Mouse (Mus musculus) right cerebral cortex, adult 2 months (tissue): ENCODE measurements around the gene Vrk3.
"Not testable (repeated sequence)": the region's sequence is repeated elsewhere in the genome, so short reads cannot be mapped to it uniquely, and the experiment has no call there.

ENCODE experiments used
- DNase-seq, 2 experiments: peaks; one replicate each; pipeline ENCODE4 v3.0.0; 2021 to 2022; ENCODE audit warnings: low spot score in 2 of 2

Vrk3 gene

DNA sequence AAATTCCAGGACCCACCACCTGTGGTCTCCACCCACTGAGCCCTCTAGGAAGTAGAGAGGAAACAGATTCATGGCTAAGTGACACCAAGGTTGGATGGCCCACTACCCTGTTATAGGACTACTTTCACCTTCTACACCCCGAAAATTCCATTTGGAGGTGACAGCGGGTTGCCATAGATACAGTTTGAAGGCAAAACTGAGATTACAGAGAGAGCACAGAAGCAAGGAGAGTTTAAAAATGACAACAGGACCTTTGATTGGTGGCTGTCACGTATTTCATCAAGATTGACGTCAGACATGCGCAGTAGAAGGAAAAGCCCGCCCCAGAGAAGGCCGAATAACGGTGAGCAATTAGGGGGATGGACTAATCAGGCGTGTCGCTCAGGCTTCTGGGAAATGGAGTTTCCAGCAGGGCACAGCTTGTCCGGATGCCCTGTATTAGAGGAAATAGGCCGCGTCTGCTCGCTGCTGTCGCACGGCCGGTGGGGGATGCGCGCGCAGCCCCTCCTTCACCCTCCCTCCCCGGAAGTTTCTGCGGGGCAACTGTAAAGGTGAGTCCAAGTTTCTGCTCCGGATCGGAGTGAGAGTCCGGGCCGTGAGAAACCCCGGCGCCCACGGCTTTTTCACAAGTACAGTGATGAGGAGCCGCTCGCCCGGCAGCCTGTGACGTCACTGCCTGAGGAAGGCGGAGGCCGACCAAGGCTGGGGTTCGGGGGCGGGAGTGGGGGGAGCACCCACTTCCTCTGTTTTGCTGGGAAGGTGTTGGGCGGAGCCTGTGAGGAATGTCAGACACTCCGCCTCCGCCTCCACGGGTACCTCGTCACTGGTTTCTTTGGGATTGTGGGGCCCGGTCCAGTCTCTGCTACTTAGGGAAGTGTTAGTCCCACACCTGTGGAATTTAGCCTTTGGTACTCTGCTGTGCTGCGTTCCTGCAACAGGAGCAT is at the start of gene Vrk3:
TSS of gene Vrk3 (plus strand) at position 313 of the 944 bp plus-strand sequence.
- peak; percentile 93 to 96 for DNase-seq

DNA sequence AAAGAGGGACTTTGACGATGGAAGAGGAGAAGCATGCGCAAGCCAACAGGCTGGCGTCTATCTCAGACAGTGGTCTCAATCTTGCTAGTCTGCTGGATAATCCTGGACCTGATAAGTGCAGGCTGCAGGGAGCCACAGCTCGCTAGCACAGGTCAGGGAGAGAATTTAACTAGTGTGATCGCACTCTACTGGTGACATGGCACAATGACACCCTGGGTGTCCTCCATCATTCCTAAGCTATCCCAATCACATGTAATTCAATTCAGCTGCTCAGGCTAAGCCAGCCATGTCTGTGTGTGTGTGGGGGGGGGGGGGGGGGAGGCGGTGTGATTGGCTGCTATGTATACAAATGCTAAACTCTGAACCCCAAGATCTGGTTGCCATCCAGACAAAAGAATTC is 46.3 kb upstream of the Vrk3 start:
- peak; percentile 12 to 41 for DNase-seq

DNA sequence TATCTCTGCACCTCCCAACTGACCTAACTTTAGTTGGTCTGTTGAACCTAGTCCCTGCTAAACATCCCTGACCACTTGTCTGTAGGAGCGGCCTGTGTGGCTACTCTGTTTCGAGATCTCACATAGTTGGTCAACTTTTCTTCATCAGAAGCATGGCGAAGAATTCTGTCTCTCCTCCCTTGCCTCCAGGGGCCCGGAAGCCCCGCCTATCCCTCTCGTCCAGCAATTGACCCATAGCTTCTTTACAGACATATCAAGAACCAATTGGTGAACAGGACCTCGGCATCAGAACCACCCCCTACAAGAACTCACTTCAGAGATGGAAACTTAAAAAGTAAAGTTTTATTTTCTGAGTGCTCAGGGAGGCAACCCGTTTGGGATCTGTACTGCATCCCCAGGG is 45.2 kb upstream of the Vrk3 start:
- DNase-seq, result no peak

DNA sequence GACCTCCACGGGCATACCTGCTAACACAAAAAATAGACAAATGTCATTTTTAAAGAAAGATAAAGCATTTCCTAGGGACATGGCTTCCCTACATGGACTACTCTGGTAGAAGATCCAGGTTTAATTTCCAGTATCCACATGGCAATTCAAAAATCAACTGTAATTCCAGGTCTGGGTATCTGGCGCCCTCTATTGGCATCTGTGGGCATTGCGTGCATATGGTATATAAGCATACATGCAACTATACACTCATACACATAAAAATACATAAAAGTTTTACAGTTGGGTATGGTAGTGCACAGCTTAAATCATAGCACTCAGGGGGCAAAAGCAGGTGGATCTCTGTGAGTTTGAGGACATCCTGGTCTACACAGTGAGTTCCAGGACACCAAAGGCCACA is 43.9 kb upstream of the Vrk3 start:
- DNase-seq, result peak; percentile 16 to 36

DNA sequence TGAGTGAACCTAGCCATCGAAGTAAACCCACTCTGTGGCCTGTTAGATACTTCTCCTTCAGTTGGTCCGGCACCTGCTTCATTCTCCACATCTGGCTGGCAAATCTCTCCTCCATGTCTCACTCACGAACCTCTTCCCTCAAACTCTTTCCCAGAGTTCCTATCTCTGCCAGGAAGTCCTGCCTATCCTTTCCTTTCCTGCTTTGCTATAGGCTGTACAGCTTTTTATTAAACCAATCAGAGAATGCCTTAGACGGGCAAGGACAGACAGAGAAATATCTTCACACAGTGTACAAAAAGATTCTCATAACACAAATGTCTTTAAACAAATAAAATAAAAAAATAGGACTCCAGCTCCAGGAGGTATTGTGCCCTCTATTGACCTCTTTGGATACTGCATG is 43.1 kb upstream of the Vrk3 start:
- DNase-seq, result no peak

DNA sequence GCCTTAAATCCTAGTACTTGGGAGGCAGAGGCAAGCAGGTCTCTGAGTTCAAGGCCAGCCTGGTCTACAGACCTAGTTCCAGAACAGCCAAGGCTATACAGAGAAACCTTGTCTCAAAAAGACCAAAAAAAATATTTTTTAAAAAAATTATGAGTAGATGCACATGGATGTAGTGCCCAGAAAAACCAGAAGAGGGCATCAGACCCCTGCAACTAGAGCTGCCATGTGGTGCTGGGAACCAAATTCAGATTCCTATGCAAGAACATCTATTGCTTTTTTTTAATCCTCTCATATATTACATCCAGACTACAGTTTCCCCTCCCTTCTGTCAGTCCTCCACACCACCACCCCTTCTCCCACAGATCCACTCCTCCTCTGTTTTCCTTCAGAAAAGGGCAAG is 41.9 kb upstream of the Vrk3 start:
- DNase-seq, result no peak

DNA sequence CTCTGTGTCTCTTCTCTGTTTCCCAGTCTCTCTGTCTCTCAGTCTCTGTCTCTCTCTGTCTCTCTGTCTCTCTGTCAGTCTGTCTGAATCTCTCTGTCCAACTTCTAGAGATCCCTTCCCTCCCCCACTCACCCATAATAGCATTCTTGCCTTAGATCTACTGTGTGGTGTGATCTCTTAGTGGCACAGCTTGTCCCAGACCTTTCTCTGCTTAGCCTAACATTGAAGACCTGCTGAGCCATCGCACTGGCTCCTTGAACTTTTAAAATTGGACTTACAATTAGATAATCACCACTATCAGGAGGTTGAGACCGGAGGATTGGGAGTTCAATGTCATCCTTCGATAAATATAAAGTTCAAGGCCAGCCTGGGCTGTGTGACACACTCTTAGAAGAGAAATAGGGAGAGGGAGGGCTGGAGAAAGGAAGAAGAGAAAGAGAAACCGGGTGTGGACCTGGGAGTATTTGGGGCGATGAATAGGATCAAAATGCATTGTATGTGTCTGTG is 41.0 kb upstream of the Vrk3 start:
- DNase-seq, result no peak

DNA sequence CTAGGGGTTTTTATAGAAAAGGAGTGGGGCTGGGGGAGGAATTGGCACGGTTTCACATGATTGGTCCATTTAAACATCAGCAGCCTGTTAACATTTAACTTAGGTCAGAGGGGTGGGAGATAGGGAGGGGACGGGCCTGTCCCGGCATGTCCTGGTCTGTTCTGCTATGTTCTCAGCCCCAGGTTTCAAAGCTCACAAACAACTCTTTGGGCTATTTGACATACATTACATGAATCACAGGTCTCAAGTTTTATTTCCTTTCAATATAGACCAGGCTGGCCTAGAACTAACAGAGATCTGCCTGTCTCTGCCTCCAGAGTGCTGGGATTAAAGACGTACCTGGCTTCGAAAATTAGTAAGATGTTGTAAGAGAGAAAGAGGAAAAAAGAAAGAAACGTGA is 40.1 kb upstream of the Vrk3 start:
- DNase-seq, result not testable (repeated sequence)

DNA sequence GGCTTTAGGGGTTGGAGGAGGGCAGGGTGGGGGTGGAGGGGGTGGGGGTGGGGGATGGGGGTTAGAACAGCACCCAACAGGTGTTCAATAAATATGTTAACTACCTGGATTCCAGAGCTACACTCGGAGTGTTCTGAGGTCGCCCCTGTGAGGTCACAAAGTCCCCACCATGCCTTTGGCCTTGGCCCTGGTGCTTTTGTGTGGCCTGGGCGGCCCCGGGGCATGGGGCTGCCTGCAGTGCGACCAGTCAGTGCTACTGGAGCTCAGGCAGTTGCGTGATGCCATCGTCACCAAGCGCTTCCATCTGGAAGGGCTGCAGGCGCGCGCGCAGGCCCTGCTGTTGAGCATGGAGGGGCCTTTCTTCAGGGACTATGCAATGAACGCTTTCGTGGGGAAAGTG is 39.6 kb upstream of the Vrk3 start, which contains the start of gene Izumo2:
TSS of gene Izumo2 (plus strand) at position 169 of the 400 bp plus-strand sequence.
- no peak for DNase-seq

DNA sequence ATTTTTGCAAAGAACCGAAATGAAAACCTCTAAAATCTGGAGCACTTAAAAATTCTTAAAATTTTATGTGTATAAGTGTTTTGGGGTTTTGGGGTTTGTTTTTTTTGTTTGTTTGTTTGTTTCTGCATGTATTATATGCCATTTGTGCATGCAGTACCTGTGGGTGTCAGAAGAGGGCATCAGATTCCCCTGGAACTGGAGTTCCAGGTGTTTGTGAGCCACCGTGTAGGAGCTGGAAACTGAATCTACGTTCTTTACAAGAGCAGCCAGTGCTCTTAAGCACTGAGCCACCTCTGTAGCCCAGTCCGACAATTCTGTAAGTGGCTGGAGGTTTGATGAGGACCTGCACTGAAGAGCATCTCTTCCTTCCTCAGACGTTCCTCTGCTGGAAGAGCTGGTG is 38.3 kb upstream of the Vrk3 start:
- DNase-seq, result no peak

DNA sequence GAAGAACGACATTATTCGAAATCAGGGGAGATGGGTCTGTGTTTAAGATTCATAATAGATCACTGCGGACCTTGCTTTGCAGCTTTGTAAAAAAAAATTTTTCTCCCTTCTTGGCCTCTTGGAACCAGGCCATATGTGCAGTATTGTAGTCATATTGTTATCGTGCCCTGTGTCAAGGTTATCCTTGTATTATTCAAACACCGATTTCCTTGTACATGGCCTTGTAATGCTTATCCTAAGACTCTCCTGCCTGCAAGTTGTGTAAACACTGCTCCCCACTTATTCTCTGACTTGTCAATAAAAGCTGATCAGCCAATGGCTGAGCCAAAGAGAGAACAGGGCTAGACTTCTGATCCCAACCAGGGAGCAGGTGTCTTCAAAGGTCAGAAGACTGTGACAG is 26.2 kb upstream of the Vrk3 start:
- DNase-seq, result no peak

DNA sequence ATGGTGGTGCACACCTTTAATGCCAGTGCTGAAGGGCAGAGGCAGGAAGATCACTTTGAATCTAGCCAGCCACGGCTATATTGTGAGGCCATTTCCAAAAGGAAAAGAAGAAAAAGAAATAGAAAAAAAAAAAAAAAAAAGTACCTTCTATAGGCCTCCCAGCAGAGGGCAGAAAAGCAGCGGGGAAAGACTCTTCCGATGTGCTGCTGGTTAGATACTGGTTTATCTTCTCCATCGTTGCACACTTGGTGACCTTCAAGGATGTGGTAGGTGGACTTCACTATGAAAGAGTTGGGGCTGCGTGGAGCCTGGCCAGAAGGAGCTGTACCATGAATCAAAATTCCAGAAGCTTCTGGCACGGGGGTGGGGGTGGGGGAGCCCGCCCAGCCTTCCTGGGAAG is 23.9 kb upstream of the Vrk3 start:
- DNase-seq, result peak in 1 of 2 experiments; percentile 18

DNA sequence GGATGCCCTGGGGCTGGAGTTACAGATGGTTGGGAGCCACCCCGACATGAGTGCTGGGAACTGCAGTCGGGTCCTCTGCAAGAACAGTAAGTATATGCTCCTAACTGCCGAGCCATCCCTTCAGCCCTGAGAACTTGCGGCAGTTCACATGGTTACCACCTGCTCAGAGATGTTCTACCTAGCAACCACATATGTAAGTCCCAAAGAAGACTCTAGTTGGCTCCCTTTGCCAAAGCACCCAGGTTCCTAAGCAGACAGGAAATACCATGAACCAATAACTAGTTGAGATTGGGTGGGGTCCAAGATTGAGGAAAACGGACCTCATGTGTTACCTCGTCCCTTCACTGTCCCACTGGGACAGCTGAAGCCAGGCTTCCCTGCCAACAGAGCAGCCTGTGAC is 21.9 kb upstream of the Vrk3 start:
- peak in 1 of 2 experiments; percentile 10 for DNase-seq

DNA sequence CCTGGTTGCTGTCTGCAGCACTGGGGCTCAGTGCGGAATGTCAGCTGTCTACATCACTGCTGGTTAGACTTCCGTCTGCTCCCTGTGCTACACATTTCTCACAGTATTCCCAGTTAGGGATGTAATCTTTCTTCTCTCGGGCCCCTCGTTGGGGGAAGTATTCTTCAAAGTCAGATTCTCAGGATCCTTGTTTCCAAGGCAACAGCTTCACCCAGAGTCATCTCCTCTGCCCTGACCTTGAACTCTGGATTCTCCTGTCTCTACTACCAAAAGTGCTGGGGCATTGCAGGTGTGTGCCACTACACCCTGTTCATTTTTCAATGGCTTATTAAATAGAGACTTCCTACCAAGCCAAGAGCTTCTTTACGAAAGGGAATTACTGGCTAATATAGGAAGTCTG is 21.1 kb upstream of the Vrk3 start:
- no peak for DNase-seq

DNA sequence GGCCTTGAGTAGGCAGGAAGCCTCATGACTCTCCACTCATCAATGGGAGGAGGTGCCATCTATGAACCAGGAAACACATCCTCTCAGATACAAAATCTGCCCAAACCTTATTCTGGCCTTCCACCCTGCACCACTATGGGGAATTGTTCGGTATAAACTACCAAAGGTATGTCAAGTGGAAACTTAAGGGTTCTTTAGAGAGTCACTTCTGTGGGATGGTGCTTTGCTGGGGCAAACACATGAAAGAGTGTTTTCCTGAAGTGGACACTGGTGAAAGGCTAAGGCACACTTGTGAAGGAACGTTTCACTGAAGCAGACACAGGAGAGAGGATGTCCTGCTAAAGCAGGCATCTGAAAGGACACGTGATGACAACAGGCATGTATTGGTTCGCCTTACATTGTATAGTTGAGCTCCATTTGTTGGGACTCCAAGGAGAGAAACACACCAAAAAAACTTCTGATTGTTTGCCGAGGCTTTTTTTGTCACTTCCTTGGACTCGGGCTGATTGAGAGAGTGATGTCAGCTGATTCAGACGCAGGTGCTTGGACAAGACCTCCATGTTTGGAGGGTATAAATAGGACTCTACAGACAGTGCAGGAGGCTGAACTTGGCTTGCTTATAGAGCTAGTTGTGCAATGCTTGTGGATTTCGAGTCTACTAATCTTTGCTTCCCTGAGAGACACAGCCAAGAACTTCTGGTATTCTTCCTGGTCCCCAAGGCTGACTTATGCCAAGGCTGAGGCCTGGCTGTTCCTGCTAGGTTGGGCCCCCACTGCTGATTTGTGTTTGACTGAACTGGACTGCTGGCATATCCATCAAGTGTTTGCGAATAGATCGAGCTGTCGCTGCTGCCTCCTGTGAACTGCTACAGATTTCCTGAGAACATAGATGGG is 19.9 kb upstream of the Vrk3 start:
- no peak for DNase-seq

DNA sequence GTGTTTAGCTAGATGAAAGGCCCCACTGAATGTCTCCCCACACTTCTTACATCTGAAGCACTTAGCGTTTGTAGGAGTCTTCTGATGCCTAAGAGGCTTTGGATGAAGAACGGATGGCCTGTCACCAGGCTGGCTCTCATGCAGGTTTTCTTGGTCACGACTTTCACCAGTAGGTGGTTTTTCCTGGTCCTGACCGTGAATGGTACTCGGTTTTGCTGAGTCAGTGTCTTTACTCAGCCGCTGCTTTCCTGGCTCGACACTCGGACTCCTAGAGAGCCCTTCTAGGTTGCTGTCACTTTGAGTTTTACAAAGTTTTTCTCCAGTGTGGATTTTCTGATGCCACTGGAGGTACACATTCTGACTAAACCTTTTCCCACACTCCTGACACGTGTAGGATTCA is 14.5 kb upstream of the Vrk3 start:
- DNase-seq, result no peak

DNA sequence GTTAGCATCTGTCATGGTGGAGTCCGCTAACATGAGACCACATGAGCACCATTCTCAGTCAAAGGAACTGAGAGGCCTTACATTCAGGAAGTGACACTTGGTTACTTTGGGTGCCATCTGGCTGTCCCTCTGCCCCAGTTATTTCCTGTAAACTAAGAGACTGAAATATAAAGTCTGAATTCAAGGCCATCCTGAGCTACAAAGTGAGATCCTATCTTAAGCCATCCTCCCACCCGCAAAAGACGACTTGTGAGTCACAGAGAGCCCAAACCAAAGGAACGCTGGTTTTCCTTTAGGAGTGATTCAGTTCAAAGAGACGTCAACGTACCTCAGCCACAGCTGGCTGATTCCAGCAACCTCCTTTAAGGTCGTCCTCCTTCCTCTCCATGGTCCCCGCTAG is 6.9 kb upstream of the Vrk3 start:
- peak; percentile 6 to 22 for DNase-seq

DNA sequence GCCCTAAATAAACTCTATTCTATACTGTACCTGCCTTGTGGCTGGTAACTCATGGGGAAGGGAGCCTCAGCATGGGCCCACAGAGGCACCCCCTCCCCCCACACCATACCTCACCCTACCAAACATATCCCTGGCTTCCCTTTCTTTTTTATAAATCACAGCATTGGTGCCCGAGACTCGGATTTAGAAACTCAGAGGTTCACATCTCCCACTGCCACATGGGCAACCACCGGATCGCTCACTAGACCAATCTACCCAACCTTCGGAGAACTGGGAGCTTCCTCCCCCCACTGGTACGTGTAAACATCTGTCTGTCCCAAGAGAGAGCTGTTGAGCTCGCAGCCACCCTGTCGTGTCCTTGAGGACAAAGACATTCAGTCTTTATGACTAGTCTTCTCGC is 3.9 kb upstream of the Vrk3 start:
- DNase-seq, result no peak

DNA sequence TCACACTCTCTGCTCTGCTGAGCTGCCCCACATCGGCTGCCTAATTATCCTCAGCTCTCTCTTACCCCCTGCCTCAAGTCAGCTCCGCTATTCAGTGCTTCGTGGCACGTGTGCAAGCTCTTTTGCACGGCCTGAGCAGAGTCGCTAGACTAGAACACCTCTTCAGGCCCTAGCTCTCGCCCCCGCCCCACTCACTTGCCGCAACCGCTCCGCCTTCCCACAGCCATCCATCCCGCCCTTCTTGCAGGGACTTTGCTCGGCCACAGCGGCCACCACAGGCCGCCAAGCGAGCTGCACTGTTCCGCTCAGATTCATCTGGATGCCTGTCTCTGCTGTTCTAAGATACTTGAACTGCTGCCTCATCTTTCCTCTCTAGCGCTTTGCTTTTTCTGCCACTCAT is 3.1 kb upstream of the Vrk3 start:
- DNase-seq, result peak; percentile 75 to 83

DNA sequence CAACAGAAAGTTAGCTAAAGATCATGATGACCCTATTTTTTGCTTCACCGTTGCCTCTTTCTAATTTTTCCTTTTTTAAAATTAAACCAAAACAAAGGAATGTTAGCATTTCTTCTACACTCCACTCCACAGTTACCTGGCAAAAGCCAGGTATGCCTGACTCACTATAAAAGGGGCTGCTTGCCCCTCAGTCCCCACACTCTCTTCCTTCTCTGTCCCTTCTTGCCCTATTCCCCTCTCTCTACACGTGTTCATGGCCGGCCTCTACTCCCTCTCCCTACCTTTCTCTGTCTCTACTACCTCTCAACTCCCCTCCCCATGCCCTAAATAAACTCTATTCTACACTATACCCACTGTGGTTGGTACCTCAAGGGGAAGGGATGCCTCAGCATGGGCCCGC is 1.1 kb upstream of the Vrk3 start:
- DNase-seq, result no peak

DNA sequence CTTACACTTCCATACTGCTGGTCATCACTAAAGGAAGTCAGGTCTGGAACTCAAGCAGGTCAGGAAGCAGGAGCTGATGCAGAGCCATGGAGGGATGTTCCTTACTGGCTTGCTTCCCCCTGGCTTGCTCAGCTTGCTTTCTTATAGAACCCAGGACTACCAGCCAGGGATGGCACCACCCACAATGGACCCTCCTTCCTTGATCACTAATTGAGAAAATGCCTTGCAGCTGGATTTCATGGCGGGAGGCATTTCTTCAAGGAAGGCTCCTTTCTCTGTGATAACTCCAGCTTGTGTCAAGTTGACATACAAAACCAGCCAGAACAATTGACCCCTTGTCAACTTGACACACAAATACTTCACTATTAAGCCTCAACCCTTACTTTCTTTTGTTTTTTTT is 2.7 kb downstream of the Vrk3 start, which contains the start of gene Zfp473:
TSS of gene Zfp473 (minus strand) at position 101 of the 400 bp plus-strand sequence.
- not testable (repeated sequence) for DNase-seq

DNA sequence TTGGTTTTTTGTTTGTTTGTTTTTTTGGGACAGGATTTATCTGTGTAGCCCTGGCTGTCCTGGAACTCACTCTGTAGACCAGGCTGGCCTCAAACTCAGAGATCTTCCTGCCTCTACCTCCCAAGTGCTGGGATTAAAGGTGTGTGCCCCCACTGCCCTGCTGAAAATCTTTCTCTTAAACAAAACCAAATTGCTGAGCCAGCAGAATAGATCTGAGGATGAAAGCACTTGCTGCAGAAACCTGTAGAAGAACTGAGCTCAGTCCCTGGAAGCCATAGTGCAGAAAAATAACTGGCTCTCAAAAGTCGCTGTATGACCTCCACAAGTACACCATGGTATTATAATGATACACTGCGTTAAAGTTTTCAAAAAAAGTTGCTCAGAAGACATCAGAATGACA is 9.0 kb downstream of the Vrk3 start:
- no peak for DNase-seq
